Mouse (Mus musculus): ENCODE data around the gene Acap1.

Acap1 gene

DNA sequence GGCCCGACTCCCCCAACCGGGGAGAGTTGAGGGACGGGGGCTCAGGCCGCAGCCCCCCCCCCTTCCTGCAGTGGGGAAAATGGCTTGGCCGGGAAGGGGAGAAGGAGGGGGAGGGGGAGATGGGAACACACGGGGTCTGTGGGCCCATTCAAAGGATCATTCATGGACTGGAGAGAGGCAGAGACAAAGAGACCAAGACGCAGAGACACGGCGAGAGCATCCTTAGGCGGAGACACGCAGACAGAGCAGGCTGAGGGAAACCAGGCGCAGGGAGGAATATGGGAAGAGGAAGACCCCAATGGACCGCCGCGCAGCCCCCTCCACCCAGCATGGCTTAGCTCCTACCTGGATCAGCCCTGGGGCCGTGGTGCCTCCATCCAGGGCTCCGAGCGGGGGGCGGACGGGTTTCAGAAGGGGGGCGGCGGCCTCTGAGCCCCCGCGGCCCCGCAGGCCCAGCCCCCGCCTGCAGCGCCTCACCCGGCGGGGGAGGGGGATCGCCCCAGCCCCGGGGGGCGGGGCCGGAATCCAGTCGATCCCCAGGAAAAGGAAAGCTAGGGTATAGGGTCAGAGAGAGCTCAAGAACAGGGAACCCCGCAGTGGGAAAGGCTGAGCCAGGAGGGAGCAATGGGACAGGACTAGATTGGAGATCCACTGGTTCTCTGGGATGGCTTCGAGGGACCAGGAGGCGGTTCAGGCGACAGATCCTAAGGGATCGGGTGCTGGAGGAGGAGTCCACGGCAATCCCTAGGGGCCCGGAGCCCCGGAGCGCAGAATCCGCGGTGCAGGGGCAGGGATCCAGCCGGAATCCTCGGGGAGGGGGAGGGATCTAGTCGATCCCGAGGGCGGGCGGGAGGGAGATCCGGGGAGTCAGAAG, 58.4 kb downstream of the Acap1 start:
- DNase-seq (ENCODE audit: low spot score) = peak; percentile 67

DNA sequence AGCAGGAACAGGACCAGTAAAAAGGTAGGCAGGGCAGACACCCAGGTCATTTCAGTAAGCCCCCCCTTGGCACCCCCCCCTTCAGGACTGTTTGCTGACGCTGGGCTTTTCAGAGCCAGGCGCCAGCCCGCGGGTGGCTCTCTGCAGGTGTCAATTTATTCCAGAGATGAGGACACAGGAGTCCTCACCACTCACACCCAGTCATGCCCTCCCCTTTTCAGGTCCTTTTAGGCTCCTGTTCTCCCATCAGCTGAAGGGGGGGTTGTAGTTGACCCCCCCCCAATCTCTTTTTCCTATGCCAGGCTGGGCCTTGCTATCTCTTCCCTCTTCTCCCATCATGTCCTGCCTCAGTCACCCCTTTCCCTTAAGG, 59.4 kb downstream of the Acap1 start:
- DNase-seq (ENCODE audit: low spot score) = no peak

DNA sequence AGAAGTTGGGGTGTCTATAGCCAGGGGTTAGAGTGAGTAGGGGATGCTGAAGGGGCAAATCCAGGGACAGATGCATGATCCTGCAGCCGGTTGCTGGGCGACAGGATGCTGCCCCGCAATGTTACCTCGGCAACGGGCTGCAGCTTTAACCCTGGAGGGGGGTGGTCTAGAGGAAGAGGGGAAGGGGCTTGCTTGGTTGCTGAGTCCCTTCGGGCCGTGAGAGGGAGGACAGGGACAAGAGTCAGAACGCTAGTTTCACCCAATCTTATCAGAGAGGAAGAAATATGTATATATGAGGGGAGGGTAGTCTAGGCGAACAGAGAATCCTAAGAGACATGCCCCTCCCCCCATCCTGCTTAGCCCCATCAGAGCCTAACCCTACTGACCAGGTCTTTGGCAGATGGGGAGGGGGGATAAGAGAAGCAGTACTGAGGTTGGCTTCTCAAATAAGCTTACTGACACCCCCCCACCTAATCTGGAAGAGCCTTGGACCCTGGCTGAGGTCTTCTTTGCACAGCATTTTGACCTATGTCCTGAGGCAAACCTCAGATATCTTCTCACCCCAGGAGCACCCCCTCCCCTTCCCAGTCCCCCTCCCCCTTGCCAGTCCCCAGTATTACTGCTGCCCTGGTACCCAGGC, 59.9 kb downstream of the Acap1 start:
- no peak for DNase-seq (ENCODE audit: low spot score)

DNA sequence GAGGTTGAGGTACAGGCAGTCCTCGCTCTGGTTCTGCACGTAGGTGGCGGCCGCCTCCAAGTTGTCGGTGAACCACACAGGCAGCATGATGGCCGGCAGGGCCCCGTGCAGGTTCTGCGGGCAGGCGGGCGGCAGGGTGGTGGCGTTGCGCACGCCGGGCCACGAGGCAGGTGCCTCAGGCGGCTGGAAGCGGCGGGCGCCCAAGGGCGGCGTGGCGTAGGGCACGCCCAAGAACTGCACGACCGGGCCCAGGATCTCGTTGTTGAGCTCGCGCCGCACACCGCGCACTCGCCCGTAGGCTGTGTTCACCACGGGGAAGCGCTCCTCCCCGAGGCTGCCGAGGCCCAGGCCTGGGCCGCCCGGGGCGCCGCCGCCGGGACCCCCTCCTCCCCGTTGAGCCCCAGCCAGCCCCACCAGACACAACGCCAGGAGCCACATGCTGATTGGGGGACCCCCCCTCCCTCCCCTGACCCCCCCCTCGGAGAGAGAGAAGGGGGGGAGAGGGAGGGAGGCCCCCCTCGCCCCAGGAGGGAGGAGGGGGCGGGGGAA, 61.3 kb downstream of the Acap1 start:
- DNase-seq (ENCODE audit: low spot score) = no peak

DNA sequence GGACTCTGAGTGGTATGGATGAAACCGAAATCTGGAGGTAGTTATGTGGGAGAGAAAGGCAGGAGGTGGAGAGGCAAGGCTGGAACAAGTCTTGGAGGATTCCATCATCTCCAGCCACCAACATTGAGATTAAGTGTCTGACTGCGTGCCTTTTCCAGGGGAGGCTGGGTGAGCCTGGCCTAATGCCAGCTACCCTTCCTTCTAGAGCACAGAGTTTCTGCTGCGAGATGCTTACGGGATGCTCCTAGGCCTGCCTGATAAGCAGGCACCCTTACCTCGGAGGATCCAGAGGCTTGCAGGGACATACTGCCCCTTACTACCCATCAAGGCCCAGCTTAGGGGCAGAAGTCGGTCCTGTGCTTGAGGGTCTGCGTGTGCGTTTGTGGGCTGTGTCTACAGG, 61.8 kb downstream of the Acap1 start:
- no peak for DNase-seq (ENCODE audit: low spot score)
